Mouse (Mus musculus) neural tube, embryonic 15.5 days (tissue): ENCODE measurements around the gene Nosip. TPM values are rescaled to one million over a fixed set of nuclear protein-coding genes. Genes with fewer than 3 reads are reported as not detected.
"Not testable (repeated sequence)": the region's sequence is repeated elsewhere in the genome, so short reads cannot be mapped to it uniquely, and the experiment has no call there.

Experiments
- ATAC-seq: fragments of 200-750 bp; cut with Nextera tagmentation; 2 replicates; pipeline ENCODE4 v1.8.0; 2017; ENCODE audit warnings: mild to moderate bottlenecking, moderate TSS enrichment, moderate library complexity; ENCODE audit not compliant: low FRiP score
- H3K27ac ChIP-seq: fragments of 300-500 bp; sonication (generic); replicated peaks from 2 replicates; pipeline ENCODE4 v1.5.1; 2015; ENCODE audit warnings: mild to moderate bottlenecking, inconsistent platforms
- H3K27me3 ChIP-seq: fragments of 300-500 bp; sonication (generic); replicated peaks from 2 replicates; pipeline ENCODE4 v1.6.1; 2015; ENCODE audit warnings: inconsistent platforms
- H3K36me3 ChIP-seq: fragments of 300-500 bp; sonication (generic); 2 replicates; pipeline ENCODE4 v1.6.1; 2015; ENCODE audit warnings: inconsistent platforms
- H3K4me1 ChIP-seq: fragments of 300-500 bp; sonication (generic); 2 replicates; pipeline ENCODE4 v1.6.1; 2015; ENCODE audit warnings: inconsistent platforms
- H3K4me2 ChIP-seq: fragments of 300-500 bp; sonication (generic); 2 replicates; pipeline ENCODE4 v1.6.1; 2015; ENCODE audit warnings: inconsistent platforms, mild to moderate bottlenecking, moderate library complexity
- H3K4me3 ChIP-seq: fragments of 300-500 bp; sonication (generic); replicated peaks from 2 replicates; pipeline ENCODE4 v1.5.1; 2015; ENCODE audit warnings: mild to moderate bottlenecking, inconsistent platforms
- H3K9ac ChIP-seq: fragments of 300-500 bp; sonication (generic); replicated peaks from 2 replicates; pipeline ENCODE4 v1.6.1; 2015; ENCODE audit warnings: mild to moderate bottlenecking, inconsistent platforms
- H3K9me3 ChIP-seq: fragments of 300-500 bp; sonication (generic); replicated peaks from 2 replicates; pipeline ENCODE4 v1.6.1; 2016; ENCODE audit warnings: inconsistent platforms
- WGBS: fragments of 180-500 bp; shearing (Covaris S2); methylation state at CpG from one replicate; pipeline ENCODE4 v1.1.7; 2015; ENCODE audit warnings: mixed read lengths; 5-methylcytosine and 5-hydroxymethylcytosine counted together
- polyA plus RNA-seq: library from polyadenylated mRNA; unstranded; fragments of >200 nt; fragmentation: Nextera tagmentation; extraction: Ambion mirVana; gene quantifications from 2 replicates; pipeline ENCODE4 v1.2.1, GENCODE M21; 2015

The Nosip gene
- polyA plus RNA-seq, 1 experiment from 2014 or later = 65.8 TPM

DNA sequence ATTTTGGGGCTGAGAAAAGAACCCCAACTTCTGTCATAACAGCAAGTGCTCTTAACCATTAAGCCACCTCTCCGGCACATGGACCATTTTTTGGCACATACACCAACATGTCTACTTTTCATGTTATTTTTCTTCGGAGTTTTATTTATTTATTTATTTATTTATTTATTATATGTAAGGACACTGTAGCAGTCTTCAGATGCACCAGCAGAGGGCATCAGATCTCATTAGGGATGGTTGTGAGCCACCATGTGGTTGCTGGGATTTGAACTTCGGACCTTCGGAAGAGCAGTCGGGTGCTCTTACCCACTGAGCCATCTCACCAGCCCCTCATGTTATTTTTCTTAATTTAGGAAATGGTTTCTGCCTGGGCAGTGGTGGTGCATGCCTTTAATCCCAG is 38.5 kb upstream of the Nosip start:
- H3K9me3 ChIP-seq, H3K27me3 ChIP-seq, ATAC-seq, H3K27ac ChIP-seq, H3K4me2 ChIP-seq, H3K4me3 ChIP-seq, H3K9ac ChIP-seq: not testable (repeated sequence)
- Histone ChIP-seq H3K4me1 (peaks cover 14% of the 10 kb centered on the region), H3K36me3 (peaks cover 19% of the 10 kb centered on the region)
- 81% methylated on average over 5 of the region's 5 CpGs for WGBS

DNA sequence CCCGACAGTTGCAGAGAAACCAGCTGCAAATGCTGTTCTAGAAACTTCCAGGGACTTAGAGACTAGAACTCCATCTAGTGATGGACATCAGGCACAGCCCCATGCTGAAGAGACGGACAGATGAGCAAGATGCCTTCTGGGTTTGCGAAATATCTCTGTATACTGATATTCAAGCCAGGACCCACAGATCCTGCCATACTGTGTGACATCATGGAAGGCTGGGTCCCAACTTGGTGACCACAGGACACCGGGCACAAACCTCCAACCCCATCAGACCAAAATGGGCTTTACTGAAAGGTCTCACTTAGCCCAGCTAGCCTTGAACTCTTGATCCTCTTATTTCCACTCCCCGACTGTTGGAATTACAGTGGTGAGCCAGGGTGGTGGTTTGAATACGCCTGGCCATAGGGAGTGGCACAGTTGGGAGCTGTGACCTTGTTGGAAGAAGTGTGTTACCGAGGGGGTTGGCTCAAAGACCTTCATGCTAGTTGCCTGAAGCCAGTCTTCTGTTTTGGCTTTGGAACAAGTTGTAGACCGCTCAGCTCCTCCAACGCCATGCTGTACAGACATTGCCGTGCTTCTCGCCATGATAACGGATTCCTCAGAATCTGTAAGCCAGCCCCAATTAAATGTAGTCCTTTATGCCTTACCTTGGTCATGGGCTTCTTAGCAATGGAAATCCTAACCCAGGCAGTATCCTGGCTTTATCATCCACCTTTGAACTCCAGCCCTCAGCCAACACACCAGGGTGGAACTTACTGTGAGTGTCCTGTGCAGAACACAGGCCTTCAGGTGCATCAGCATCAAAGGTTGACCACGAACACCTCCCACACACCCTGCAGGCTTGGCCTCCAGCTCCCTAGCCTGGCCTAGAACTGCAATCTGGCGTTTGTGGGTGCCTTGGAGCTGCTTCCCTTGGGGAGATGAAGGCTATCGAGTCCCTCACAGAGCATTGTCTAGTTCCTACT is 37.7 kb upstream of the Nosip start:
- Histone ChIP-seq H3K4me1 (peaks cover 10% of the 10 kb centered on the region), H3K27ac (peak overlapping the region; percentile 28; the same call in 1 of the 2 replicates), H3K9ac (no peak overlapping the region), H3K9me3 (no peaks in the 10 kb centered on the region), H3K36me3 (peaks cover 27% of the 10 kb centered on the region), H3K27me3 (no peaks in the 10 kb centered on the region), H3K4me3 (no peak overlapping the region), H3K4me2 (no peak overlapping the region)
- ATAC-seq = no peak
- WGBS = 92% methylated on average over 15 of the region's 15 CpGs

- H3K9ac ChIP-seq = no peak overlapping the region
- ATAC-seq = no peak
- H3K9me3 ChIP-seq = no peaks in the 10 kb centered on the region
- H3K27ac ChIP-seq = peak overlapping the region; percentile 7; the same call in 1 of the 2 replicates
- no peak overlapping the region for H3K4me3 ChIP-seq
- no peaks in the 10 kb centered on the region for H3K27me3 ChIP-seq
- H3K36me3 ChIP-seq = peaks cover 38% of the 10 kb centered on the region
- H3K4me2 ChIP-seq = no peak overlapping the region
- H3K4me1 ChIP-seq = peaks cover 10% of the 10 kb centered on the region
- 82% methylated on average over 8 of the region's 8 CpGs for WGBS
Measured at GRCm38 (mm10) chr7:45025601-45026220, 36.5 kb upstream of the Nosip start.

DNA sequence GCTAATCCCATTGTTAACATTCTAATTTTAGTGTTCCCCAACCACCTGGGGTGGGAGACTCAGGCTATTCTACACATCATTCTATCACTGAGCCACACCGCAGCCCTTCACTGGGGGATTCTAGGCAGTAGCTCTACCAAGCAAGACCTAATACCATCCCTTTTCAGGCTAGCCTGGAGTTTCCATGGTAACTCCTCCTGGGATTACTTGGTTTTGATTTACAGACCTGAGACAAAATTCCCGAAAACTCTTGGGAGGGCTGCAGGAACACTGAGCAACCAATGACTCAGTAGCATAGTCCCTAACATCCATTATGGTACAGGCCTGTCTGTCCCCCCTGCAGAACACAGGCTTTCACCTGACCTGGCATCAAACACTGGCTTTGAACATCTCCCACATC is 36.0 kb upstream of the Nosip start:
- Histone ChIP-seq H3K27ac (peak overlapping the region; percentile 7; the same call in 1 of the 2 replicates), H3K9me3 (no peaks in the 10 kb centered on the region), H3K9ac (no peak overlapping the region), H3K4me2 (no peak overlapping the region), H3K36me3 (peaks cover 43% of the 10 kb centered on the region), H3K4me3 (no peak overlapping the region), H3K27me3 (no peaks in the 10 kb centered on the region), H3K4me1 (peaks cover 10% of the 10 kb centered on the region)
- no peak; the same call in 1 of the 2 replicates for ATAC-seq
- WGBS = 33% methylated on average over 2 of the region's 2 CpGs

- H3K4me1 ChIP-seq = peaks cover 10% of the 10 kb centered on the region
- no peaks in the 10 kb centered on the region for H3K9me3 ChIP-seq
- H3K9ac ChIP-seq = no peak overlapping the region
- H3K27me3 ChIP-seq = no peaks in the 10 kb centered on the region
- no peak overlapping the region for H3K4me3 ChIP-seq
- no peak overlapping the region for H3K4me2 ChIP-seq
- 95% methylated on average over 9 of the region's 9 CpGs for WGBS
- no peak overlapping the region; the same call in 1 of the 2 replicates for H3K27ac ChIP-seq
- no peak for ATAC-seq
- peaks cover 58% of the 10 kb centered on the region for H3K36me3 ChIP-seq
Measured at GRCm38 (mm10) chr7:45027761-45028160, 34.5 kb upstream of the Nosip start.

- Histone ChIP-seq H3K27ac (no peak overlapping the region), H3K9ac (no peak overlapping the region), H3K4me1 (peaks cover 10% of the 10 kb centered on the region), H3K4me3 (no peak overlapping the region), H3K36me3 (peaks cover 63% of the 10 kb centered on the region), H3K27me3 (no peaks in the 10 kb centered on the region), H3K4me2 (no peak overlapping the region), H3K9me3 (no peaks in the 10 kb centered on the region)
- WGBS = 96% methylated on average over 11 of the region's 11 CpGs
- no peak for ATAC-seq
Measured at GRCm38 (mm10) chr7:45028351-45028750, 33.9 kb upstream of the Nosip start.

- no peak overlapping the region for H3K4me2 ChIP-seq
- WGBS = 94% methylated on average over 6 of the region's 6 CpGs
- H3K4me3 ChIP-seq = no peak overlapping the region
- H3K36me3 ChIP-seq = peaks cover 79% of the 10 kb centered on the region
- H3K27ac ChIP-seq = no peak overlapping the region
- H3K4me1 ChIP-seq = peaks cover 10% of the 10 kb centered on the region
- no peaks in the 10 kb centered on the region for H3K9me3 ChIP-seq
- H3K27me3 ChIP-seq = no peaks in the 10 kb centered on the region
- ATAC-seq = no peak
- H3K9ac ChIP-seq = no peak overlapping the region
Measured at GRCm38 (mm10) chr7:45029995-45030394, 32.2 kb upstream of the Nosip start.

DNA sequence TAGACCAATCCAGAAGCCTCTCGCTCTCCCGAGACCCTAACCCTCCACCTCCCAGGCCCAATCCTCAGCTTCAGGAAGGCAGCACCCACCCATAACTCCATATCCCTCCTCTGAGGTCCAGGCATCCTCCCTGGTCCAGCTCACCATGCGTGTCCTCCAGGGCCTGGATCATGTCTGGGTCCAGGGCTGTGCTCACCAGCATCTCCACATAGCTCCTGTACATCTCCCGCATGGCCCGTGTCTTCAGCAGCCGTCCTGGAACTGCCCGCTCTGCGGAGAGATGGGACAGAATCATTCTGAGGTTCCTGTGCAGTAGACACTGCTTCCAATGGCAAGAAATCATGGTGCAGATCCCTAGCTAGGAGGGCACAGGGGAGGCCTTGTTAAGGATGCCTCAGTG is 31.4 kb upstream of the Nosip start:
- H3K27ac ChIP-seq = no peak overlapping the region
- H3K9ac ChIP-seq = no peak overlapping the region
- no peaks in the 10 kb centered on the region for H3K9me3 ChIP-seq
- peaks cover 88% of the 10 kb centered on the region for H3K36me3 ChIP-seq
- no peaks in the 10 kb centered on the region for H3K27me3 ChIP-seq
- ATAC-seq = no peak
- WGBS = 97% methylated on average over 8 of the region's 8 CpGs
- H3K4me1 ChIP-seq = peaks cover 10% of the 10 kb centered on the region
- H3K4me2 ChIP-seq = no peak overlapping the region
- H3K4me3 ChIP-seq = no peak overlapping the region

DNA sequence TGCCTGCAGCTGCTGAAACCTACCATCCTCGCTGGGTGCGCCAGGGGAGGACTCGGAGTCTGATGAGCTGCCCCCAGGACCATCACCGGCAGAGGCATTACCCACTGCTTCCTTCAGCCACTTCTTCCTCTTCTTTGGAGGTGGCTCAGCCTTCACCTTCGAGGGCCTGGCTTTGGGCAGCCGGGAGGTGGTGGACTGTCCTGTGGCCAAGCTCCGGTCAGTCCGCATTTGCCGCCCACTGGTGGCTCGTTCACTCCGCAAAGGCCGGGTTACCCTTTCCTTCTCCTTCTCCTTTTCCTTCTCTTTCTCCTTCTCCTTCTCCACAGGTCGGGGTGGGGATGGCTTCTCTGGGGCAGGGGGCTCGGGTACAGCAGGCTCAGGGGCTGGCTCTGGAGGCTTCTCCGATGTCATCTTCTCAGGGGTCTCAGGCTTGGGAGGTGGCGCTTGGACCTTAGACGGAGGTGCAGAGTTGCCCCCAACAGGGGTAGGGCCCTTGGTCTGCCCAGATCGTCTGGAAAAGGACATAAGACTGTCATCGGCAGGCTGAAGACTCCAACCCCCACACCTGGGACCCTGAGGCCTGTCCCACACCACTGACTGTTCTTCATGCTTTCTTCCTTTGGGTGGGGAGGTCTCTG is 28.4 kb upstream of the Nosip start:
- H3K27ac ChIP-seq = no peak overlapping the region
- no peaks in the 10 kb centered on the region for H3K9me3 ChIP-seq
- whole genome bisulfite sequencing = 98% methylated on average over 19 of the region's 19 CpGs
- no peak overlapping the region for H3K4me2 ChIP-seq
- H3K36me3 ChIP-seq = peaks cover 96% of the 10 kb centered on the region
- ATAC-seq = no peak
- no peaks in the 10 kb centered on the region for H3K4me1 ChIP-seq
- H3K27me3 ChIP-seq = no peaks in the 10 kb centered on the region
- H3K9ac ChIP-seq = no peak overlapping the region
- no peak overlapping the region for H3K4me3 ChIP-seq

GRCm38 (mm10) chr7:45035631-45036030 is 26.6 kb upstream of the Nosip start:
- no peaks in the 10 kb centered on the region for H3K4me1 ChIP-seq
- no peak for ATAC-seq
- WGBS = 93% methylated on average over 3 of the region's 3 CpGs
- H3K27me3 ChIP-seq = no peaks in the 10 kb centered on the region
- peaks cover 96% of the 10 kb centered on the region for H3K36me3 ChIP-seq
- H3K9ac ChIP-seq = no peak overlapping the region
- no peaks in the 10 kb centered on the region for H3K9me3 ChIP-seq
- no peak overlapping the region for H3K27ac ChIP-seq
- H3K4me2 ChIP-seq = no peak overlapping the region
- no peak overlapping the region for H3K4me3 ChIP-seq

GRCm38 (mm10) chr7:45036702-45037101 is 25.5 kb upstream of the Nosip start:
- no peak overlapping the region for H3K9ac ChIP-seq
- H3K4me3 ChIP-seq = no peak overlapping the region
- H3K4me1 ChIP-seq = no peaks in the 10 kb centered on the region
- H3K36me3 ChIP-seq = peaks cover 96% of the 10 kb centered on the region
- no peak for ATAC-seq
- no peak overlapping the region for H3K4me2 ChIP-seq
- WGBS = 96% methylated on average over 11 of the region's 11 CpGs
- no peaks in the 10 kb centered on the region for H3K9me3 ChIP-seq
- H3K27me3 ChIP-seq = no peaks in the 10 kb centered on the region
- H3K27ac ChIP-seq = no peak overlapping the region
